Mouse (Mus musculus): Measurements from ENCODE around the gene Fam43a. TPM values are rescaled to one million over a fixed set of nuclear protein-coding genes. Genes with fewer than 3 reads are reported as not detected.

The Fam43a gene
- polyA plus RNA-seq, 1 experiment = 26.4 TPM

- no peak overlapping the region for H3K27ac ChIP-seq (ENCODE audit: insufficient read depth, low read depth, low read length)
- TF ChIP-seq POLR2A (IDR thresholded peaks at IDR 0.05; ENCODE audit: low read depth, low read length) = no peak
- TF ChIP-seq CTCF (conservative IDR thresholded peaks at IDR 0.05; ENCODE audit: insufficient read depth, insufficient read length, low read depth, low read length) = no peak
- no peaks in the 10 kb centered on the region; the same call in none of the 2 replicates for H3K36me3 ChIP-seq (ENCODE audit: control insufficient read depth, insufficient read depth, low read length)
- 72% methylated on average over 4 of the region's 4 CpGs for WGBS
- peak; percentile 14 for DNase-seq
- H3K4me1 ChIP-seq (ENCODE audit: control insufficient read depth, insufficient read depth, low read length) = no peaks in the 10 kb centered on the region
- no peaks in the 10 kb centered on the region for H3K27me3 ChIP-seq (replicated peaks; ENCODE audit: control insufficient read depth, insufficient read depth, low read length)
- no peak overlapping the region for H3K4me3 ChIP-seq (ENCODE audit: insufficient read depth, low read depth, low read length)
Observed at GRCm38 (mm10) chr16:30560601-30561000, 38.9 kb upstream of the Fam43a start.

- TF ChIP-seq CTCF (conservative IDR thresholded peaks at IDR 0.05; ENCODE audit: insufficient read depth, insufficient read length, low read depth, low read length) (no peak), POLR2A (IDR thresholded peaks at IDR 0.05; ENCODE audit: low read depth, low read length) (no peak)
- H3K4me1 ChIP-seq (ENCODE audit: control insufficient read depth, insufficient read depth, low read length) = no peaks in the 10 kb centered on the region
- H3K27ac ChIP-seq (ENCODE audit: insufficient read depth, low read depth, low read length) = no peak overlapping the region
Observed at GRCm38 (mm10) chr16:30565631-30566030, 33.9 kb upstream of the Fam43a start.

GRCm38 (mm10) chr16:30570173-30570572, 29.4 kb upstream of the Fam43a start:
- no peak for DNase-seq
- Histone ChIP-seq H3K4me1 (ENCODE audit: control insufficient read depth, insufficient read depth, low read length) (no peaks in the 10 kb centered on the region), H3K4me3 (ENCODE audit: insufficient read depth, low read depth, low read length) (no peak overlapping the region), H3K36me3 (ENCODE audit: control insufficient read depth, insufficient read depth, low read length) (peaks cover 6% of the 10 kb centered on the region), H3K27ac (ENCODE audit: insufficient read depth, low read depth, low read length) (no peak overlapping the region), H3K27me3 (replicated peaks; ENCODE audit: control insufficient read depth, insufficient read depth, low read length) (no peaks in the 10 kb centered on the region)
- 97% methylated on average over 4 of the region's 4 CpGs for WGBS
- no peak for TF ChIP-seq POLR2A (IDR thresholded peaks at IDR 0.05; ENCODE audit: low read depth, low read length)
- TF ChIP-seq CTCF (conservative IDR thresholded peaks at IDR 0.05; ENCODE audit: insufficient read depth, insufficient read length, low read depth, low read length) = no peak

More at GRCm38 (mm10) chr16:30565631-30566030, 33.9 kb upstream of the Fam43a start:
- no peak for DNase-seq
- Histone ChIP-seq H3K27me3 (replicated peaks; ENCODE audit: control insufficient read depth, insufficient read depth, low read length) (no peaks in the 10 kb centered on the region), H3K36me3 (ENCODE audit: control insufficient read depth, insufficient read depth, low read length) (peaks cover 1% of the 10 kb centered on the region), H3K4me3 (ENCODE audit: insufficient read depth, low read depth, low read length) (no peak overlapping the region)
- WGBS = 87% methylated on average over 6 of the region's 6 CpGs

GRCm38 (mm10) chr16:30571378-30571777, 28.1 kb upstream of the Fam43a start:
- TF ChIP-seq POLR2A (IDR thresholded peaks at IDR 0.05; ENCODE audit: low read depth, low read length) = no peak
- TF ChIP-seq CTCF (conservative IDR thresholded peaks at IDR 0.05; ENCODE audit: insufficient read depth, insufficient read length, low read depth, low read length) = no peak
- WGBS = 96% methylated on average over 5 of the region's 5 CpGs
- H3K36me3 ChIP-seq (ENCODE audit: control insufficient read depth, insufficient read depth, low read length) = peaks cover 6% of the 10 kb centered on the region

GRCm38 (mm10) chr16:30572239-30572638, 27.3 kb upstream of the Fam43a start:
- Histone ChIP-seq H3K27ac (ENCODE audit: insufficient read depth, low read depth, low read length) (no peak overlapping the region), H3K4me1 (ENCODE audit: control insufficient read depth, insufficient read depth, low read length) (no peaks in the 10 kb centered on the region), H3K4me3 (ENCODE audit: insufficient read depth, low read depth, low read length) (no peak overlapping the region), H3K36me3 (ENCODE audit: control insufficient read depth, insufficient read depth, low read length) (peaks cover 6% of the 10 kb centered on the region), H3K27me3 (replicated peaks; ENCODE audit: control insufficient read depth, insufficient read depth, low read length) (no peaks in the 10 kb centered on the region)
- DNase-seq = peak; percentile 18
- WGBS = 38% methylated on average over 4 of the region's 4 CpGs
- TF ChIP-seq POLR2A (IDR thresholded peaks at IDR 0.05; ENCODE audit: low read depth, low read length) = no peak
- no peak for TF ChIP-seq CTCF (conservative IDR thresholded peaks at IDR 0.05; ENCODE audit: insufficient read depth, insufficient read length, low read depth, low read length)

More at GRCm38 (mm10) chr16:30571378-30571777, 28.1 kb upstream of the Fam43a start:
- Histone ChIP-seq H3K4me1 (ENCODE audit: control insufficient read depth, insufficient read depth, low read length) (no peaks in the 10 kb centered on the region), H3K27me3 (replicated peaks; ENCODE audit: control insufficient read depth, insufficient read depth, low read length) (no peaks in the 10 kb centered on the region), H3K4me3 (ENCODE audit: insufficient read depth, low read depth, low read length) (no peak overlapping the region), H3K27ac (ENCODE audit: insufficient read depth, low read depth, low read length) (no peak overlapping the region)
- no peak for DNase-seq

GRCm38 (mm10) chr16:30575815-30576214, 23.7 kb upstream of the Fam43a start:
- H3K36me3 ChIP-seq (ENCODE audit: control insufficient read depth, insufficient read depth, low read length) = peaks cover 7% of the 10 kb centered on the region
- no peak for DNase-seq
- no peak overlapping the region for H3K4me3 ChIP-seq (ENCODE audit: insufficient read depth, low read depth, low read length)
- no peak overlapping the region for H3K27ac ChIP-seq (ENCODE audit: insufficient read depth, low read depth, low read length)
- TF ChIP-seq POLR2A (IDR thresholded peaks at IDR 0.05; ENCODE audit: low read depth, low read length) (no peak), CTCF (conservative IDR thresholded peaks at IDR 0.05; ENCODE audit: insufficient read depth, insufficient read length, low read depth, low read length) (no peak)
- H3K27me3 ChIP-seq (replicated peaks; ENCODE audit: control insufficient read depth, insufficient read depth, low read length) = no peaks in the 10 kb centered on the region
- H3K4me1 ChIP-seq (ENCODE audit: control insufficient read depth, insufficient read depth, low read length) = no peaks in the 10 kb centered on the region
- WGBS = 92% methylated on average over 7 of the region's 7 CpGs

- Histone ChIP-seq H3K4me1 (ENCODE audit: control insufficient read depth, insufficient read depth, low read length) (no peaks in the 10 kb centered on the region), H3K27ac (ENCODE audit: insufficient read depth, low read depth, low read length) (no peak overlapping the region), H3K27me3 (replicated peaks; ENCODE audit: control insufficient read depth, insufficient read depth, low read length) (no peaks in the 10 kb centered on the region), H3K36me3 (ENCODE audit: control insufficient read depth, insufficient read depth, low read length) (peaks cover 7% of the 10 kb centered on the region), H3K4me3 (ENCODE audit: insufficient read depth, low read depth, low read length) (no peak overlapping the region)
- TF ChIP-seq POLR2A (IDR thresholded peaks at IDR 0.05; ENCODE audit: low read depth, low read length) = no peak
- TF ChIP-seq CTCF (conservative IDR thresholded peaks at IDR 0.05; ENCODE audit: insufficient read depth, insufficient read length, low read depth, low read length) = no peak
- WGBS = 83% methylated on average over 1 of the region's 1 CpGs
- DNase-seq = no peak
Observed at GRCm38 (mm10) chr16:30576392-30576791, 23.1 kb upstream of the Fam43a start.

All from kidney, adult 2 months (tissue).